Mouse (Mus musculus) right cerebral cortex, postnatal 4 days (tissue): ENCODE measurements around the gene Tmx1.
A peak's percentile ranks its signal among the peaks of the same experiment; 100 is the strongest.

Experiments
- DNase-seq: peaks from one replicate; pipeline ENCODE4 v3.0.0-alpha.2; 2022

Tmx1 gene

DNA sequence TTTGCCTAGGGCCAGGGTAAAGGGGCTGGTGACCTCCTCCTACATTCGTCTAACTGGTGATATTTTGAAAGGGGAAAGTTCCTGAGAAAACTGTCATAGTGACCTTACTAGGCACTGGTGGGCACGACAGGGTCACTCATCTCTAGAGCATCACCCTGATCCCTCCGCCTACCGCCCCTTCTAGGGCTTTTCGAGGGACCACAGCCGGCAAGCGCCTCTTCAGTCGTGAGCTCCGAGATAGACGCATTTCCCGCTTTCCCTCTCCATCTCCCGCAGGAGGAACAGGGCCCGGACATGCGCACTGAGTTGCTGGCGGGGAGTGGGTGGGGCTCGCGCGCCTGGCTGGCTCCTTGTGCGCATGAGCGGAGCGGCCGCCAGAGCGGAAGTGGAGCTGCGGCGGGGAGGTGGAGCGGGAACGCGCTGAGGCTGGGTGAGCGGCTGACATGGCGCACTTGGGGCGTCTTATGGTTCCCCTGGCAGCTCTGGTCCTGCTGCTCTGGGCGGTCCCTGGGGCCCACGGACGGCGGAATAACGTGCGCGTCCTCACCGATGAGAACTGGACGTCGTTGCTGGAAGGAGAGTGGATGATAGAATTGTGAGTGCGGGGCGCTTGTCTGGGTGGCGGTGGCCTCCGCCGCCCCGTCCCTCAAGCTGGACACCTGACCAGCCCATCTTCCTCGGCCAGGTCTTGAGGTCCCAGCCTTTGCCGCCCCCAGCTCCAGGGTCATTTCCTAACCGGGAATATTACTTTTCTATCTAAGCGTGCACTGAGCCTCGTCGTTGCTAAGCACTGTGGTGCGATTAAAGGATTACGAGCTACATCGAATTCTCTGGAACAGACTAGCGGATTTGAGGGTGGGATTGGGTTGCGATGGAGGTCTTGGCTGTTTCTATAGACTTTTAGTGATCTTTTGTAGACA is at the start of gene Tmx1:
Gene Tmx1, plus strand, starts transcription at position 370 of the 920 bp plus-strand sequence.
- DNase-seq, result peak; percentile 99

DNA sequence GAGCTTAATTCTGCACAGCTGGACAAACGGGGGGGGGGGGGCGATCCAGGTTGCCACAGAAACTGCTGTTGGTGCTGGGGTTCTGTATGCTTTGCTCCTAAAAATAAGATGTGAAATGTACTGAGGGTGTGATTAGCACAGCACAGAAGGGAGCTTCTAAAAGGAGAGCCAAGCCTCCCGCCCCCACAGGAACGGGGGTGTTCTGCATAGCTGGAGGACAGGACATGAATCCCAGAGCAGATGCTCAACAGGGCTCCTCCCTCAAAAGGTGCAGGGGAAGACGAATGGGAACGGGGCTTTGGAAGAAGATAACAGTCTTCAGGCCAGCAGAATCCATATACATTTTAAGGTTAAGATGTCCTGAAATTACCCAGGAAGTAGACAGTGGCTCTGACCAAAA is 48.6 kb upstream of the Tmx1 start:
- peak; percentile 20 for DNase-seq

DNA sequence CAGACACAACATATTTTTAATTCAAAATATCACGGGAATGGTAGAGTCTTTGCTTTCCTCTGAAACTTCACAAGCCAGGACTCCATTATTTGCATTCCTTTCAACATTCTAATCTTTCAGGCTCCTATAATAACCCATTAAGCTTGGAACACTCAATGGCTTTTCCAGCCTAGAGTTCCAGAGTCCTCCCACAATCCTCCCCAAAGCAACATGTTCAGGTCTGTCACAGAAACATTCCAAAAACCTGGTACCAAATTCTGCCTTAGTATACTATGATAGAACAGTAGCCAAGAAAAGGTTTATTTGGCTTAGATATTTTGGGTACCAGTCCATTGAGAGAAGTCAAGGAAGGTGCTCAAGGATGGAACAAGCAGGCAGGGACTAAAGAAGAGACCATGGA is 44.5 kb upstream of the Tmx1 start:
- no peak for DNase-seq

DNA sequence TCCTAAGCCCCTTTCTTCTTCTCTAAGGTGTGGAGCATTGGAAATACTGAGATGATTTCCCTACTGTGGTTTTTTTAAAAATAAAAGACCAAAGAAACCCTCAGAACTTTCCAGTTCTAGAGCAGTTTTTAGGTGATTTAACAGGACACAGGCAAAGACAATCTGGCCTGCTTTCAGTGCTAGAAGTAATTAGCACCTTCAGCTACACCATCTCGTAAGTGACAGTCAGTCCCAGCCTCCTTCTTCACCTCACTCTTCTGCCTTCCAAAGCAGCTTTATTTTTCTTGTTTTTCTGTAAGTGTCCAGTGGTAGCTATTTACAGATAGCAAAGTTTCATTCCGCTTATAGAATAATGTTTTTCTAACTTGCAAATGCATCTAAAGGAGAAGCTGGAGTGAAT is 43.3 kb upstream of the Tmx1 start:
- no peak for DNase-seq

- DNase-seq, result no peak
Measured at GRCm38 (mm10) chr12:70420216-70420615, 32.7 kb upstream of the Tmx1 start.

- DNase-seq, result no peak
Measured at GRCm38 (mm10) chr12:70421028-70421427, 31.9 kb upstream of the Tmx1 start.

DNA sequence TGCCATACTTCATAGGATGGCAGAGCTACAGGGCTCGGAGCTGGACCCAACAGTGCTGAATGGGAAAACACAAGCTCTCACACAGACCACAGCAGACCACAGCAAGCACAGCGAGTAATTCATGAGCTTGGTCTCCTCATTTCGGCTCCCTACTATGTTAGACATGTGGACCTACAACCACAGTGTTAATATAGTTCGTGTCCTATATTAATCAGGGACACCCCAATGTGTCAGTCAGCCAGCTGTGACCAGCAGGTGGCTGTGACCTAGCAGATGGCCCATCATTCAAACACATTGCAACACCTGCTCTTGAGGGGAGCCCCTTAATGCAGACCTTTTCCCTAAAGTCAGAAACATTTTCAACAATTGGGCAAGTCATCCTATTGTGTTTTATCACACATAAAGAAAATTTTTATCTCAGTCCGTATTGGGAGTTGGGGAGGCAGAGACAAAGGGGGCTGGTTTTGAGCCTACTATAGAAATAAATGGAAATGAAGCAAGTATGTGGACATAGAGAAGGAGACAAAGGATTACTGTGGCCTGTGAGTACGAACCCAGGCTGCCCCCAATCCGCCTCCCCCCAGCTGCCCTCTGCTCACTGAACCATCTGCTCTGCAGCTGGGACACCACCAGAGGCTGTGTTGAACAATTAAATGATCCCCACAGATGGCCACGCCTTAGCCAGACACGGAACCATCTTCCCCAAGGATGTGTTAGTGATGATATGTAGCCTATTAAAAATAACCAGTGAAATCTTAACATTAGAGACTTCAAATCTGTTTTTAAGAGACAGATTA is 30.4 kb upstream of the Tmx1 start:
- DNase-seq, result no peak

GRCm38 (mm10) chr12:70427885-70428284 is 25.0 kb upstream of the Tmx1 start:
- no peak for DNase-seq

DNA sequence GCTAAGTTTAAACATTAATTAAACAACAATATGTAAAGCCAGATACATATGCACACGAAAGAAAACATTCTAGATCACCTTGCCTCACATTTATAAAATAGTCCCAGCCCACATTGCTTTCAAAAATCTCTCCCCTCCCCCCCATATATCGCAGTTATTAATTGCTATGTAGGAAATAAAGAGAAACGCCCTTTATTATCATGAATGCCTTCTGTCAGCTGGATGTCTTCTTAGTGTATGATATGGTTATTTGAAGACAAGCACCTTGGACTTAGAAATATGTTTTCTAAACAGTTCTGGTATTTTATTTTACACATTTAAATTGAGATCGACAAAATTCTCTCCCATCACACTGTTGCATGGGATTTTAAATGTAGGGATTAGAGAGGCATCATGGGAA is 23.3 kb upstream of the Tmx1 start:
- DNase-seq, result no peak

DNA sequence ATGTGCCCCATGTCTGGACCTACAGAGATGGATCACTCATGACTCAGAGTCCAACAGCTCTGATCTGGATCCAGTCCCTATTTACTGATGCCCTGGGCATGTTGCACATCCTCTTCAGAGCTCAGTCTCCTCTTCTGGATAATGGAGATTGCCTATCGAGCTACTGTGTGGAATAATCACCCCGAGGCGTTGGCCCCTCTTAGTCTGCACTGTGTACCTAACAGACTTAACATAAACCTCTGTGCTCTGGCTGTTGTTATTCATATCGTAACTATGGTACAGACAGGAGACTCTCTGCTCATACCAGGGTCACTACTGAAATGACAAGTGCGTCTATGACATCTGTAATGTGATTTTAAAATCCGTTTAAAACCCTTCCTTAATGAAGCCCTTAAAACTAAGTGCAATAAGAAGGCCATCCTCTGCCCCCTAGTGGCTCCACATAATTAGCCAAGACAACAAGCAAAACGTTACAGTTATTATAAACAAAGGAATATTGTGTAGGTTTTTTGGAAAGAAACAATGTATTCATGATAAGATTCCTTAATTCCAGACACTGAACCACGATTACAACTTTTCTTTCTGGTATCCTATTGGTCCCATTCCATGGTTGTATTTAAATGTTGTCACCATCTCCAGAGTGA is 22.5 kb upstream of the Tmx1 start:
- DNase-seq, result peak; percentile 69

DNA sequence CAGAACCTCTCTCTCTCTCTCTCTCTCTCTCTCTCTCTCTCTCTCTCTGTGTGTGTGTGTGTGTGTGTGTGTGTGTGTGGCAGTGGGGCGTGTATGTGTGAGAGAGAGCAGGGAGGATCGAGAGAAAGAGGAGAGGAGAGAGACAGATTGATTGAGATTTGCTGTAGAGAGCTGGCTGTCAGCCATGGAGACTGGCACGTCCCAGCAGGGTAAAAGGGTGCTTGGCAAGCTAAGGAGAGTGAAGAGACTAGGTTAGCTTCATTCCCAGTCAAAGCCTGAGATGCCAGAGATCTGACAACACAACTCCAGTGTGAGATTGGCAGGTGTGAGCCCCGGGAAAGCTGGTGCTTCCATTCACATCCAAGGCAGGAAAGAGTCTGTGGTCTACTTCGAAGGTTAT is 21.5 kb upstream of the Tmx1 start:
- peak; percentile 18 for DNase-seq

GRCm38 (mm10) chr12:70449961-70450360 is 2.9 kb upstream of the Tmx1 start:
- DNase-seq, result no peak

DNA sequence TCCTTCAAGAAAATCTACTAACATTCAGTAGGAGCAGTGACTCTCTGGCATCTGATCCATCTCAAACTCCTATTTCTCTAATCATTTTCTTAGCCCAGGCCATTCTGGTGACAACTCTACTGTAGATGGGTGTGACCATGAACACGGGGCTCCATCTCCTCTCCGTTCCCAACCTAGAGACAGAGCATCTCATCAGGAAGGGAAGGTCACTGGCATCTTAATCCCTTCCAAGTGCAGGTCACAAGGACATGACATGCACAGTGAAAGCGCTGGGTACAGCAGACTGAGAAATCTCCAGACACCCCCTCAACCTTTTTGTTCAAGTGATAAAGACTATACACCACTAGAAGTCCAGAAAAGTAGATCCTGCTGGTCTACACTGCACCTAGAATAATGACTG is 1.4 kb upstream of the Tmx1 start:
- no peak for DNase-seq

GRCm38 (mm10) chr12:70452143-70452542 is 752 bp upstream of the Tmx1 start:
- no peak for DNase-seq

- DNase-seq, result no peak
Measured at GRCm38 (mm10) chr12:70455226-70455625, 2.3 kb downstream of the Tmx1 start.

- DNase-seq, result no peak
Measured at GRCm38 (mm10) chr12:70459546-70459945, 6.7 kb downstream of the Tmx1 start.

- DNase-seq, result no peak
Measured at GRCm38 (mm10) chr12:70464016-70464415, 11.1 kb downstream of the Tmx1 start.

DNA sequence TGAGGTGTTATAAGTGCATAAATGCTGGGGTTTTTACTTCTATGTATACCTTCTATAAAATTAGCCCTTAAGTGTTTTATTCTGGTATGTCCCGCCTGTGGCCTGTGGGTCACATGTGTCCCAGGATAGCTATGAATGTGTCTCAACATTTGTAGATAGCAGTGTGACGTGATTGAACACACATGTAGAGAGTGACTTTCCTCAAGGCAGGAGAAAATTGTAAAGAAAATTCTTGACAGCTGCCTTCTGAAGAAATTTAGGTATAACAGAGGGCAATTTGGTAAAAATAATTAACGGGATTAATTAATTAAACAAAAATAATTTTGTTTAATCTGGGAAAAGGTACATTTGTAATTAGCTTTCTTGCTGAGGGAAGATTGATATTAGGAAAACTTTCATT is 22.4 kb downstream of the Tmx1 start:
- no peak for DNase-seq

DNA sequence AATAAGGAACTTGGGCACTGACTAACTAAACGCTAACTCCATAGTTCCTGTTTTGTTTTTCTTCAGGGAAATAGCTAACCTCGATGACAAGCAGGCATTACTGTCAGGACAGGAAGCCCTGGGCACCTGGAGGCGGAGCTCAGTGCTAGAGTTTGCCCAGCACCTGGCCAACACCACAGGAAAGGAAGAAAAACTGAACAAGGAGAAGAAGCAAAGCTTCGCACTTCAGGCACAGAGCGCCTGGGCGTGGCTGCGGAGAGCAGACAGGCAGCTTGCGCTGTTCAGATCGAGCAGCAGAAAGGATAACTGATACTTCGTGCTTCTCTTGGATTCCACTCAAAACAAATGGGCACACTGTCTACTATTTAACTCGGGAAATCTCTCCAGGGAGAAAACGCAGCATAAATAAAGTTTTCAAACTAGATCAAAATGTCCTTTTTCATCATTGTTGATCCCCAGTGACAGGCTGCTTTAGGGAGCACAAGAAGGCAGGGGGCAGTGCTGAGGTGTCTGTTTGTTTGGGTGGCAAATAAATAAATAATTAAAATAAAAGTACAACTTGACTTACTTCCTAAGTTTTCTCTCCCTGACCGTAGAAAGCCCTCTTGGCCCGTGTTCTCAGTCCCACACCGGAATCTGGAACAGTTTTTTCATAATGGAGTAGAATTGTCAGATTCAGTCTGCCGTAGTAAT is 24.1 kb downstream of the Tmx1 start:
- no peak for DNase-seq

DNA sequence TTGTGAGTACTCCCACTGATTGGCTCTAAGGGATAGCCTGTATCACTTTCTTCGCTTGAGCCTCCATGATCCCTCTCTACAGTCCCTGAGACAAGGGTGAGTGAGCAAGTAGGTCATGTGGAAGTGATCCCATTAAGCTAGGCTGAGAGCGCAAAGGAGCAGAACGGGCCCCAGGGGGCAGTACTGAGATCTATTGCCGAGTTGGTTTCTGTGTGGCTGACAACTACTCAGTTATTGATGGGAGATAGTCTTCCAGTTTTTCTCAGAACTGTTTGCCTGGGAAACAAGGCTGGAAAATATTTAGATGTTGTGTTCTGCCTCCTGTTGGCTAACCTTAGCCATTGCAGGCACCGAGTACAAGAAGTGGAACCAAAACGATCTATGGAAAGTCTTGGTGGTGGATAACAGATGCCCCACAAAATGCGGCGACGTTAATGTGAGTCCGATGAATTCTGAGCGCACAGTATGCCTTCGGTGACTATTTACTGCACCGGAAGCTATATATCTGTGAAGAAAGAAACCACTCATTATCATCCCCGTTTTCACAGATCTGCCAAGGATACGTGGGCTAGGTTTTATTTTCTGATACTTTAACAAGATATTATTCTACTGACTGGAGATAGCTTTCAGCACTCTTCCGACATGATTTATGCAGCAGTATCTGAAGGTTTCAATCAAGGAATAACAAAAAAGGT is 24.8 kb downstream of the Tmx1 start:
- DNase-seq, result peak; percentile 44

- no peak for DNase-seq
Measured at GRCm38 (mm10) chr12:70485956-70486355, 33.1 kb downstream of the Tmx1 start.
